Mouse (Mus musculus) embryonic facial prominence, embryonic 12.5 days (tissue): ENCODE measurements around the gene Ifna14. TPM values are rescaled to one million over a fixed set of nuclear protein-coding genes. Genes with fewer than 3 reads are reported as not detected.

ENCODE experiments used
- ATAC-seq: fragments of 200-750 bp; cut with Nextera tagmentation; 2 replicates; pipeline ENCODE4 v1.8.0; 2017; ENCODE audit not compliant: insufficient number of reproducible peaks, insufficient read depth, low FRiP score, low TSS enrichment
- H3K27ac ChIP-seq: fragments of 300-500 bp; sonication (generic); 2 replicates; pipeline ENCODE4 v1.5.1; 2016; ENCODE audit warnings: mild to moderate bottlenecking
- H3K27me3 ChIP-seq: fragments of 300-500 bp; sonication (generic); 2 replicates; pipeline ENCODE4 v1.6.1; 2016; ENCODE audit warnings: mild to moderate bottlenecking, moderate library complexity
- H3K36me3 ChIP-seq: fragments of 300-500 bp; sonication (generic); 2 replicates; pipeline ENCODE4 v1.6.1; 2016; ENCODE audit warnings: mild to moderate bottlenecking
- H3K4me1 ChIP-seq: fragments of 300-500 bp; sonication (generic); 2 replicates; pipeline ENCODE4 v1.6.1; 2016
- H3K4me2 ChIP-seq: fragments of 300-500 bp; sonication (generic); replicated peaks from 2 replicates; pipeline ENCODE4 v1.6.1; 2016; ENCODE audit warnings: mild to moderate bottlenecking, moderate library complexity
- H3K4me3 ChIP-seq: fragments of 300-500 bp; sonication (generic); 2 replicates; pipeline ENCODE4 v1.5.1; 2016; ENCODE audit warnings: mild to moderate bottlenecking
- H3K9ac ChIP-seq: fragments of 300-500 bp; sonication (generic); 2 replicates; pipeline ENCODE4 v1.6.1; 2016; ENCODE audit warnings: mild to moderate bottlenecking, moderate library complexity
- H3K9me3 ChIP-seq: fragments of 300-500 bp; sonication (generic); 2 replicates; pipeline ENCODE4 v1.6.1; 2016; ENCODE audit warnings: mild to moderate bottlenecking, moderate library complexity
- WGBS: fragments of 180-500 bp; shearing (Covaris S2); methylation state at CpG from one replicate; pipeline ENCODE4 v1.1.7; 2016; 5-methylcytosine and 5-hydroxymethylcytosine counted together
- polyA plus RNA-seq: library from polyadenylated mRNA; unstranded; fragments of >200 nt; fragmentation: Nextera tagmentation; extraction: Ambion mirVana; gene quantifications from 2 replicates; pipeline ENCODE4 v1.2.1, GENCODE M21; 2016

Gene Ifna14
- polyA plus RNA-seq, 1 experiment from 2014 or later, result not detected

GRCm38 (mm10) chr4:88533499-88533898 is 38.1 kb downstream of the Ifna14 start:
- 88% methylated on average over 2 of the region's 2 CpGs for WGBS
- no peak for ATAC-seq
- H3K36me3 ChIP-seq, result no peaks in the 10 kb centered on the region
- no peaks in the 10 kb centered on the region for H3K4me1 ChIP-seq
- H3K9ac ChIP-seq, result no peak overlapping the region
- H3K27ac ChIP-seq, result no peak overlapping the region
- no peaks in the 10 kb centered on the region for H3K27me3 ChIP-seq
- H3K4me2 ChIP-seq, result no peak overlapping the region
- no peak overlapping the region for H3K4me3 ChIP-seq
- H3K9me3 ChIP-seq, result no peaks in the 10 kb centered on the region

GRCm38 (mm10) chr4:88530892-88531291 is 40.7 kb downstream of the Ifna14 start:
- Histone ChIP-seq H3K27me3 (no peaks in the 10 kb centered on the region), H3K4me3 (no peak overlapping the region), H3K4me1 (no peaks in the 10 kb centered on the region), H3K4me2 (no peak overlapping the region), H3K9ac (no peak overlapping the region), H3K9me3 (no peaks in the 10 kb centered on the region), H3K36me3 (no peaks in the 10 kb centered on the region), H3K27ac (no peak overlapping the region)
- no peak for ATAC-seq
- WGBS, result 78% methylated on average over 2 of the region's 2 CpGs

GRCm38 (mm10) chr4:88530271-88530670 is 41.3 kb downstream of the Ifna14 start:
- WGBS, result 55% methylated on average over 4 of the region's 4 CpGs
- no peak overlapping the region for H3K9ac ChIP-seq
- no peaks in the 10 kb centered on the region for H3K9me3 ChIP-seq
- H3K4me3 ChIP-seq, result no peak overlapping the region
- H3K36me3 ChIP-seq, result no peaks in the 10 kb centered on the region
- ATAC-seq, result no peak
- H3K27me3 ChIP-seq, result no peaks in the 10 kb centered on the region
- H3K4me2 ChIP-seq, result no peak overlapping the region
- no peaks in the 10 kb centered on the region for H3K4me1 ChIP-seq
- no peak overlapping the region for H3K27ac ChIP-seq

DNA sequence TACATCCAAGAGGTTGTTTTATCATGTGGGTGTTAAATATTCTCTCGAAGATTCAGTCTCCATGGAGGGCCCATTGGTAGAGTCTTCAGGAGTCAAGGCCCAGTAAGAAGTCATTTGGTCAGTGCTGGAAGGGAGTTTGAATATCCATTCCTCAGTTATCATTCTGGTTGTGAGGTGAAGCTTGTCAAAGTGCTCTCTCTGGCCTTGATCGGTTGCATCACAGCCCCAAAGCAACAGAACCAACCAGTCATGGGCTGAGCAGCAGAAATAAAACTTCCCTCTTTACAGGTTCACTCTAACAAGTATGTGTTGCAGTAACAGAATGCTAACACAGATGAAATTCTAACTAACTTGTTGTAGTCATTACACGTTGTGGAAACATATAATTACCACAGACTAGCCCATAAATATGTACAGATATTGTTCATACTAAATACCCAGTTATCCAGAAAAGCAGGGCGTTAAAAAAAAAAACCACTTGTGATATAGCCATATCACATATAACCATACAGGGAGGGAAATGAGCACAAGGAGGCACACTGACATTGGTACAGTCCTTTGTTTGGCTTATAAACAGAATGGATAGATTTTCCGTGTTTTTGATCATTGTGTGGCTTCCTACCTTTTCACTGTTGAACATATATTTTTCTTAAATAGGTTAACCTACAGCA is 45.1 kb downstream of the Ifna14 start:
- Histone ChIP-seq H3K36me3 (no peaks in the 10 kb centered on the region), H3K27me3 (no peaks in the 10 kb centered on the region), H3K4me1 (no peaks in the 10 kb centered on the region), H3K9ac (no peak overlapping the region), H3K4me3 (no peak overlapping the region), H3K4me2 (no peak overlapping the region), H3K9me3 (no peaks in the 10 kb centered on the region), H3K27ac (no peak overlapping the region)
- no peak for ATAC-seq
- 81% methylated on average over 5 of the region's 5 CpGs for WGBS

DNA sequence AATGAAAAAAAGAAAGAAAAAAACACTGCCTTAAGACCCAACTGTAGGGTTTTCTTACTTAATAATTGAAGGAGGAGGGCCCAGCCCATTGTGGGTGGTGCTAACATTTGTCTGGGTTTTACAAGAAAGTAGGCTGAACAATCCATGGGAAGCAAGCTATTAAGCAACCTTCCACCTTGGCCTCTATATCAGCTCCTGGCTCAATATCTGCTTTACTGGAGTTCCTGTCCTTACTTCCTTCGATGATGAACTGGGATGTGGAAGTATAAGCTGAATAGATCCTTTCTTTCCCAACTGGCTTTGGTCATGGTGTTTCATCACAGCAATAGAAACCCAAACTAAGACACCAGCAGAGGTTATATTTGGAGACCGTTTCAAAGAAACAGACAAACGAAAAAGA is 46.2 kb downstream of the Ifna14 start:
- 82% methylated on average over 3 of the region's 3 CpGs for WGBS

DNA sequence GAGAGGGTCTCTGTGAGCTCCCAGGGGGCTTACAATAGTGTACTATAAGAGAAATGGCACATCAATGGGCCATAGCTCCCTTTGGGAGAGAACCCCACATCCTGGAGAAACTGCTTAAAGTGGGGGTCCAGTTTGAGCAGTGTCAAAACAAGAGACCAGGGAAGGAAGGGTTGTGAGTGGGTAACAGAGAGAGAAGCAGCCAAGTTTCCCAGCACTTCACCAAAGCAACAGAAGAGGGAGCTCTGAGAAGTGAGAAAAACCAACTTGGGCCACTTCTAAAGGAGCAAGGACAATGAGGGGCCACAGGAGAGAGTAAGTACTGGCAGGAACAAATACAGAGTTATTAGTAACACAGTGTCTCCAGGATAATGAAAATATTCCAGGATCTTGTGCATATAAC is 48.4 kb downstream of the Ifna14 start:
- Histone ChIP-seq H3K36me3 (no peaks in the 10 kb centered on the region), H3K9ac (no peak overlapping the region), H3K4me1 (no peaks in the 10 kb centered on the region), H3K4me2 (no peak overlapping the region), H3K27me3 (no peaks in the 10 kb centered on the region), H3K9me3 (no peaks in the 10 kb centered on the region), H3K27ac (no peak overlapping the region), H3K4me3 (no peak overlapping the region)
- no peak for ATAC-seq

More for the DNA sequence above, 46.2 kb downstream of the Ifna14 start:
- Histone ChIP-seq H3K4me2 (no peak overlapping the region), H3K9me3 (no peaks in the 10 kb centered on the region), H3K27me3 (no peaks in the 10 kb centered on the region), H3K27ac (no peak overlapping the region), H3K36me3 (no peaks in the 10 kb centered on the region), H3K9ac (no peak overlapping the region), H3K4me1 (no peaks in the 10 kb centered on the region), H3K4me3 (no peak overlapping the region)
- ATAC-seq, result no peak

DNA sequence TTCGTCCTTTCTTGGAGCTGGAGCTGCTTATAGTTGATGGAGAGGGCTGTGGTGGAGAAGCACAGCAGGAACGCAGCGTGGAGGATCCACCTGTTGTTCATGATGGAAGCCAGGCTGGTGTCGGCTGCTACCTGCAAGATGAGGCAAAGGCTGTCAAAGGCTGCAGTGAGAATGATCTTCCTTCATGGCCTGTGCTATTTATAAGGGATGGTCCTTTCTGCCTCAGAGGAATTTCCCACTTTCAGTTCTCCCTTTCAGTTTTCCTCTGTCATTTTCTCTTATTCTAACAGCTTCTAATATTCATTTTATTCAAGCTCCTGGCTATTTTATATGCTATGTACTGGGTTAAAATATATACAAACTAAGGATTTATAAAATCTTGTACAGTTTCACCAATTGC is 48.9 kb downstream of the Ifna14 start, which contains the start of gene Ifnb1:
Gene Ifnb1, minus strand, starts transcription at position 101 of the 400 bp plus-strand sequence.
- Histone ChIP-seq H3K9me3 (no peaks in the 10 kb centered on the region), H3K27ac (no peak within 1 kb of the TSS), H3K4me1 (no peaks in the 10 kb centered on the region), H3K4me2 (no peak within 1 kb of the TSS), H3K36me3 (no peaks in the 10 kb centered on the region), H3K27me3 (no peaks in the 10 kb centered on the region), H3K4me3 (no peak within 1 kb of the TSS), H3K9ac (no peak within 1 kb of the TSS)
- no peak for ATAC-seq
- WGBS, result 87% methylated on average over 4 of the region's 4 CpGs

Other genes with a start within 250 kb of the Ifna14 start
- gene Hacd4, start 132.9 kb downstream of the Ifna14 start, polyA plus RNA-seq, result 6.0 and 6.9 TPM in 2 replicates
- gene Ifnb1, start 49.0 kb downstream of the Ifna14 start, polyA plus RNA-seq, result not detected in 2 replicates
- not detected in 2 replicates for gene Ifna15, start 13.6 kb downstream of the Ifna14 start, polyA plus RNA-seq
- gene Ifna9, start 20.6 kb upstream of the Ifna14 start, polyA plus RNA-seq, result not detected in 2 replicates
- gene Ifna12, start 31.6 kb upstream of the Ifna14 start, polyA plus RNA-seq, result not detected in 2 replicates
- gene C87499, start 62.6 kb upstream of the Ifna14 start, polyA plus RNA-seq, result not detected in 2 replicates
- gene Ifna13, start 72.7 kb upstream of the Ifna14 start, polyA plus RNA-seq, result not detected in 2 replicates
- gene Ifna16, start 105.1 kb upstream of the Ifna14 start, polyA plus RNA-seq, result not detected in 2 replicates
- gene Ifna2, start 112.1 kb upstream of the Ifna14 start, polyA plus RNA-seq, result not detected in 2 replicates
- not detected in 2 replicates for gene Ifnab, start 119.6 kb upstream of the Ifna14 start, polyA plus RNA-seq
- gene Gm26566, start 150.0 kb upstream of the Ifna14 start, polyA plus RNA-seq, result 1.5 and 1.8 TPM in 2 replicates
- 130 and 143 TPM in 2 replicates for gene Klhl9, start 150.7 kb upstream of the Ifna14 start, polyA plus RNA-seq
- not detected in 2 replicates for gene Gm13271, start 183.1 kb upstream of the Ifna14 start, polyA plus RNA-seq
- 0.32 and 0.41 TPM in 2 replicates for gene Gm13283, start 188.3 kb upstream of the Ifna14 start, polyA plus RNA-seq
- gene Gm13290, start 202.0 kb upstream of the Ifna14 start, polyA plus RNA-seq, result 0.37 TPM in 1 of 2 replicates, not detected in the other
- not detected in 2 replicates for gene Gm13289, start 205.1 kb upstream of the Ifna14 start, polyA plus RNA-seq
- not detected in 2 replicates for gene Gm13272, start 208.1 kb upstream of the Ifna14 start, polyA plus RNA-seq
- 0.20 and 0.32 TPM in 2 replicates for gene Ifnz, start 210.3 kb upstream of the Ifna14 start, polyA plus RNA-seq
- gene Gm13276, start 213.9 kb upstream of the Ifna14 start, polyA plus RNA-seq, result not detected in 2 replicates
- gene Gm13277, start 216.8 kb upstream of the Ifna14 start, polyA plus RNA-seq, result not detected in 2 replicates
- gene Gm13278, start 219.8 kb upstream of the Ifna14 start, polyA plus RNA-seq, result not detected in 2 replicates
- gene Gm13275, start 222.7 kb upstream of the Ifna14 start, polyA plus RNA-seq, result not detected in 2 replicates
- not detected in 2 replicates for gene Gm13279, start 225.6 kb upstream of the Ifna14 start, polyA plus RNA-seq
- gene Gm13285, start 227.9 kb upstream of the Ifna14 start, polyA plus RNA-seq, result 1.0 and 1.5 TPM in 2 replicates
- gene Gm13287, start 231.5 kb upstream of the Ifna14 start, polyA plus RNA-seq, result not detected in 2 replicates
- 0.15 TPM in 1 of 2 replicates, not detected in the other for gene Gm13288, start 233.7 kb upstream of the Ifna14 start, polyA plus RNA-seq
- gene Ifna7, start 244.4 kb upstream of the Ifna14 start, polyA plus RNA-seq, result not detected in 2 replicates
- gene Ifna11, start 248.2 kb upstream of the Ifna14 start, polyA plus RNA-seq, result not detected in 2 replicates